Mouse (Mus musculus) testis, adult 2 months (tissue): ENCODE data around the gene Prr3. TPM values are rescaled to one million over a fixed set of nuclear protein-coding genes. Genes with fewer than 3 reads are reported as not detected.

Experiments
- H3K27ac ChIP-seq: fragments of 200-500 bp; 2 replicates; pipeline ENCODE4 v1.5.1; 2012; ENCODE audit warnings: low read depth, low read length; ENCODE audit not compliant: control insufficient read depth, insufficient read depth
- H3K27me3 ChIP-seq: fragments of 200-500 bp; 2 replicates; pipeline ENCODE4 v1.6.1; 2012; ENCODE audit warnings: mild to moderate bottlenecking, low read length, moderate library complexity; ENCODE audit not compliant: control insufficient read depth, insufficient read depth
- H3K36me3 ChIP-seq: fragments of 200-500 bp; 2 replicates; pipeline ENCODE4 v1.6.1; 2012; ENCODE audit warnings: mild to moderate bottlenecking, low read length; ENCODE audit not compliant: control insufficient read depth, insufficient read depth
- H3K4me1 ChIP-seq: fragments of 200-500 bp; 2 replicates; pipeline ENCODE4 v1.6.1; 2012; ENCODE audit warnings: low read length; ENCODE audit not compliant: control insufficient read depth, insufficient read depth
- H3K4me3 ChIP-seq: fragments of 200-500 bp; 2 replicates; pipeline ENCODE4 v1.5.1; 2012; ENCODE audit warnings: low read depth, mild to moderate bottlenecking, low read length, moderate library complexity, mixed read lengths; ENCODE audit not compliant: control insufficient read depth
- CTCF ChIP-seq: fragments of 200-500 bp; IDR thresholded peaks from 2 replicates; pipeline ENCODE4 v1.5.1; 2012; ENCODE audit warnings: low read depth, mild to moderate bottlenecking, inconsistent platforms, low read length, moderate library complexity; ENCODE audit not compliant: control insufficient read depth, insufficient read depth, insufficient replicate concordance
- POLR2A ChIP-seq: fragments of 200-500 bp; IDR thresholded peaks from 2 replicates; pipeline ENCODE4 v1.6.1; 2012; ENCODE audit warnings: low read depth, mild to moderate bottlenecking, inconsistent platforms, low read length, moderate library complexity; ENCODE audit not compliant: control insufficient read depth
- polyA plus RNA-seq: library from polyadenylated mRNA; depleted of rRNA; stranded (reverse); fragments of >200 nt; gene quantifications from 2 replicates; pipeline ENCODE4 v1.2.3, GENCODE M21; 2012

Gene Prr3
- polyA plus RNA-seq, 1 experiment, result 35.7 TPM

GRCm38 (mm10) chr17:36022922-36023321 is 42.9 kb upstream of the Prr3 start:
- Histone ChIP-seq H3K4me3 (no peak overlapping the region), H3K36me3 (no peaks in the 10 kb centered on the region), H3K27me3 (no peaks in the 10 kb centered on the region), H3K27ac (no peak overlapping the region), H3K4me1 (0 out of 2 replicates have a peak, but pooled peaks cover 2% of the 10 kb centered on the region)
- TF ChIP-seq POLR2A (no peak), CTCF (no peak)

- 0 out of 2 replicates have a peak, but pooled peaks cover 2% of the 10 kb centered on the region for H3K4me1 ChIP-seq
- H3K36me3 ChIP-seq, result no peaks in the 10 kb centered on the region
- H3K4me3 ChIP-seq, result no peak overlapping the region
- H3K27ac ChIP-seq, result no peak overlapping the region
- no peak for TF ChIP-seq CTCF
- TF ChIP-seq POLR2A, result no peak
- no peaks in the 10 kb centered on the region for H3K27me3 ChIP-seq
Observed at GRCm38 (mm10) chr17:36022098-36022497, 42.1 kb upstream of the Prr3 start.

GRCm38 (mm10) chr17:36021309-36021708 is 41.3 kb upstream of the Prr3 start:
- no peaks in the 10 kb centered on the region for H3K36me3 ChIP-seq
- H3K27ac ChIP-seq, result no peak overlapping the region
- TF ChIP-seq CTCF (no peak), POLR2A (no peak)
- H3K4me3 ChIP-seq, result no peak overlapping the region
- H3K27me3 ChIP-seq, result no peaks in the 10 kb centered on the region
- 0 out of 2 replicates have a peak, but pooled peaks cover 2% of the 10 kb centered on the region for H3K4me1 ChIP-seq

GRCm38 (mm10) chr17:36020191-36021073 is 40.4 kb upstream of the Prr3 start, which contains the start of gene H2-T24:
H2-T24 (minus strand) TSS chr17:36020560.
- Histone ChIP-seq H3K4me3 (no peak within 1 kb of the TSS), H3K36me3 (no peaks in the 10 kb centered on the region), H3K4me1 (0 out of 2 replicates have a peak, but pooled peaks cover 2% of the 10 kb centered on the region), H3K27ac (peak within 1 kb of the TSS; percentile 23), H3K27me3 (no peaks in the 10 kb centered on the region)
- no peak for TF ChIP-seq POLR2A
- no peak for TF ChIP-seq CTCF

- Histone ChIP-seq H3K27me3 (no peaks in the 10 kb centered on the region), H3K36me3 (no peaks in the 10 kb centered on the region), H3K27ac (no peak overlapping the region), H3K4me3 (no peak overlapping the region), H3K4me1 (0 out of 2 replicates have a peak, but pooled peaks cover 2% of the 10 kb centered on the region)
- TF ChIP-seq POLR2A (no peak), CTCF (no peak)
Observed at GRCm38 (mm10) chr17:36019519-36019918, 39.5 kb upstream of the Prr3 start.

- TF ChIP-seq POLR2A (no peak), CTCF (no peak)
- Histone ChIP-seq H3K36me3 (no peaks in the 10 kb centered on the region), H3K27me3 (no peaks in the 10 kb centered on the region), H3K27ac (no peak overlapping the region), H3K4me3 (no peak overlapping the region), H3K4me1 (0 out of 2 replicates have a peak, but pooled peaks cover 2% of the 10 kb centered on the region)
Observed at GRCm38 (mm10) chr17:36018979-36019378, 38.9 kb upstream of the Prr3 start.

GRCm38 (mm10) chr17:36017046-36017445 is 37.0 kb upstream of the Prr3 start:
- Histone ChIP-seq H3K36me3 (no peaks in the 10 kb centered on the region), H3K27me3 (no peaks in the 10 kb centered on the region), H3K4me1 (0 out of 2 replicates have a peak, but pooled peaks cover 2% of the 10 kb centered on the region), H3K27ac (no peak overlapping the region), H3K4me3 (no peak overlapping the region)
- TF ChIP-seq POLR2A (no peak), CTCF (no peak)
